Mouse (Mus musculus) intestine, embryonic 15.5 days (tissue): ENCODE data around the gene Csnk1g2. TPM values are rescaled to one million over a fixed set of nuclear protein-coding genes. Genes with fewer than 3 reads are reported as not detected.

Experiments used
- ATAC-seq: fragments of 200-750 bp; cut with Nextera tagmentation; 2 replicates; pipeline ENCODE4 v1.8.0; 2017; ENCODE audit warnings: moderate TSS enrichment, moderate library complexity
- H3K27ac ChIP-seq: fragments of 300-500 bp; sonication (generic); 2 replicates; pipeline ENCODE4 v1.5.1; 2015; ENCODE audit warnings: mild to moderate bottlenecking, inconsistent platforms
- H3K27me3 ChIP-seq: fragments of 300-500 bp; sonication (generic); replicated peaks from 2 replicates; pipeline ENCODE4 v1.6.1; 2015; ENCODE audit warnings: inconsistent platforms
- H3K36me3 ChIP-seq: fragments of 300-500 bp; sonication (generic); 2 replicates; pipeline ENCODE4 v1.6.1; 2015; ENCODE audit warnings: inconsistent platforms
- H3K4me1 ChIP-seq: fragments of 300-500 bp; sonication (generic); replicated peaks from 2 replicates; pipeline ENCODE4 v1.6.1; 2015; ENCODE audit warnings: inconsistent platforms
- H3K4me2 ChIP-seq: fragments of 300-500 bp; sonication (generic); replicated peaks from 2 replicates; pipeline ENCODE4 v1.6.1; 2015; ENCODE audit warnings: mild to moderate bottlenecking, inconsistent platforms
- H3K4me3 ChIP-seq: fragments of 300-500 bp; sonication (generic); replicated peaks from 2 replicates; pipeline ENCODE4 v1.5.1; 2015; ENCODE audit warnings: inconsistent platforms
- H3K9ac ChIP-seq: fragments of 300-500 bp; sonication (generic); 2 replicates; pipeline ENCODE4 v1.6.1; 2015; ENCODE audit warnings: inconsistent platforms
- H3K9me3 ChIP-seq: fragments of 300-500 bp; sonication (generic); 2 replicates; pipeline ENCODE4 v1.6.1; 2016; ENCODE audit warnings: inconsistent platforms
- WGBS: fragments of 180-500 bp; shearing (Covaris S2); methylation state at CpG from one replicate; pipeline ENCODE4 v1.1.7; 2015; 5-methylcytosine and 5-hydroxymethylcytosine counted together
- polyA plus RNA-seq: library from polyadenylated mRNA; unstranded; fragments of >200 nt; fragmentation: Nextera tagmentation; extraction: Ambion mirVana; gene quantifications from 2 replicates; pipeline ENCODE4 v1.2.1, GENCODE M21; 2015

Csnk1g2 gene
- polyA plus RNA-seq = 134 and 152 TPM in 2 replicates

GRCm38 (mm10) chr10:80622661-80623456, at the start of gene Csnk1g2:
TSS of gene Csnk1g2 (plus strand) at chr10:80622838.
- no peaks in the 10 kb centered on the region for H3K36me3 ChIP-seq
- H3K27ac ChIP-seq = peak within 1 kb of the TSS; percentile 96
- peaks cover 43% of the 10 kb centered on the region for H3K4me1 ChIP-seq
- no peaks in the 10 kb centered on the region for H3K9me3 ChIP-seq
- WGBS = under 1% methylated on average over 70 of the region's 85 CpGs
- peak within 1 kb of the TSS; percentile 90 for H3K4me2 ChIP-seq
- no peaks in the 10 kb centered on the region for H3K27me3 ChIP-seq
- H3K9ac ChIP-seq = peak within 1 kb of the TSS; percentile 82
- H3K4me3 ChIP-seq = peak within 1 kb of the TSS; percentile 88
- peak; percentile 84 for ATAC-seq

- whole genome bisulfite sequencing = 49% methylated on average over 9 of the region's 9 CpGs
- no peak overlapping the region for H3K9ac ChIP-seq
Observed at GRCm38 (mm10) chr10:80573944-80574343, 48.7 kb upstream of the Csnk1g2 start.

GRCm38 (mm10) chr10:80574896-80575295, 47.7 kb upstream of the Csnk1g2 start:
- ATAC-seq = no peak
- Histone ChIP-seq H3K4me3 (no peak overlapping the region), H3K4me1 (peaks cover 66% of the 10 kb centered on the region), H3K9ac (peak overlapping the region; percentile 72), H3K27ac (no peak overlapping the region), H3K4me2 (peak overlapping the region; percentile 94; the same call in 1 of the 2 replicates), H3K36me3 (no peaks in the 10 kb centered on the region), H3K9me3 (no peaks in the 10 kb centered on the region), H3K27me3 (no peaks in the 10 kb centered on the region)
- 81% methylated on average over 3 of the region's 3 CpGs for WGBS

More at GRCm38 (mm10) chr10:80573944-80574343, 48.7 kb upstream of the Csnk1g2 start:
- no peaks in the 10 kb centered on the region for H3K9me3 ChIP-seq
- no peak overlapping the region for H3K27ac ChIP-seq
- H3K4me3 ChIP-seq = no peak overlapping the region
- no peaks in the 10 kb centered on the region for H3K36me3 ChIP-seq
- H3K4me2 ChIP-seq = no peak overlapping the region
- H3K27me3 ChIP-seq = no peaks in the 10 kb centered on the region
- ATAC-seq = no peak
- H3K4me1 ChIP-seq = peaks cover 67% of the 10 kb centered on the region

- no peak overlapping the region for H3K27ac ChIP-seq
- ATAC-seq = no peak
- peaks cover 56% of the 10 kb centered on the region for H3K4me1 ChIP-seq
- WGBS = 11% methylated on average over 17 of the region's 17 CpGs
- peak overlapping the region; percentile 94 for H3K4me2 ChIP-seq
- H3K9me3 ChIP-seq = no peaks in the 10 kb centered on the region
- H3K27me3 ChIP-seq = no peaks in the 10 kb centered on the region
- H3K9ac ChIP-seq = peak overlapping the region; percentile 72
- no peaks in the 10 kb centered on the region for H3K36me3 ChIP-seq
- peak overlapping the region; percentile 89 for H3K4me3 ChIP-seq
Observed at GRCm38 (mm10) chr10:80575925-80576324, 46.7 kb upstream of the Csnk1g2 start.

GRCm38 (mm10) chr10:80576351-80577194, 46.1 kb upstream of the Csnk1g2 start:
- H3K9me3 ChIP-seq = no peaks in the 10 kb centered on the region
- H3K27ac ChIP-seq = peak overlapping the region; percentile 93
- H3K27me3 ChIP-seq = no peaks in the 10 kb centered on the region
- peak overlapping the region; percentile 72 for H3K9ac ChIP-seq
- under 1% methylated on average over 88 of the region's 96 CpGs for WGBS
- peaks cover 50% of the 10 kb centered on the region for H3K4me1 ChIP-seq
- no peaks in the 10 kb centered on the region for H3K36me3 ChIP-seq
- peak overlapping the region; percentile 94 for H3K4me2 ChIP-seq
- H3K4me3 ChIP-seq = peak overlapping the region; percentile 89
- ATAC-seq = peak; percentile 11

GRCm38 (mm10) chr10:80577195-80578130, 45.2 kb upstream of the Csnk1g2 start, which contains the start of gene Klf16:
TSS of gene Klf16 (minus strand) at chr10:80577321.
- H3K4me1 ChIP-seq = peaks cover 43% of the 10 kb centered on the region
- H3K27ac ChIP-seq = peak within 1 kb of the TSS; percentile 93
- under 1% methylated on average over 87 of the region's 97 CpGs for WGBS
- H3K4me3 ChIP-seq = peak within 1 kb of the TSS; percentile 89
- H3K27me3 ChIP-seq = no peaks in the 10 kb centered on the region
- no peaks in the 10 kb centered on the region for H3K36me3 ChIP-seq
- H3K9ac ChIP-seq = peak within 1 kb of the TSS; percentile 72
- peak; percentile 89 for ATAC-seq
- H3K9me3 ChIP-seq = no peaks in the 10 kb centered on the region
- peak within 1 kb of the TSS; percentile 94 for H3K4me2 ChIP-seq

GRCm38 (mm10) chr10:80578131-80578750, 44.4 kb upstream of the Csnk1g2 start:
- H3K4me3 ChIP-seq = peak overlapping the region; percentile 89
- H3K27me3 ChIP-seq = no peaks in the 10 kb centered on the region
- peaks cover 2% of the 10 kb centered on the region; the same call in 1 of the 2 replicates for H3K36me3 ChIP-seq
- peaks cover 37% of the 10 kb centered on the region for H3K4me1 ChIP-seq
- under 1% methylated on average over 29 of the region's 29 CpGs for WGBS
- peak overlapping the region; percentile 61 for H3K9ac ChIP-seq
- peak; percentile 60 for ATAC-seq
- H3K27ac ChIP-seq = peak overlapping the region; percentile 93
- H3K4me2 ChIP-seq = peak overlapping the region; percentile 94
- no peaks in the 10 kb centered on the region for H3K9me3 ChIP-seq

- Histone ChIP-seq H3K27me3 (no peaks in the 10 kb centered on the region), H3K4me1 (peaks cover 32% of the 10 kb centered on the region), H3K9ac (peak overlapping the region; percentile 61; the same call in 1 of the 2 replicates), H3K27ac (peak overlapping the region; percentile 93), H3K4me3 (peak overlapping the region; percentile 89; the same call in 1 of the 2 replicates), H3K36me3 (peaks cover 9% of the 10 kb centered on the region; the same call in 1 of the 2 replicates), H3K9me3 (no peaks in the 10 kb centered on the region), H3K4me2 (peak overlapping the region; percentile 94)
- WGBS = 9% methylated on average over 8 of the region's 8 CpGs
- 0 out of 2 replicates have a peak, but pooled peaks have one; percentile 30 for ATAC-seq
Observed at GRCm38 (mm10) chr10:80578911-80579310, 43.7 kb upstream of the Csnk1g2 start.

- 80% methylated on average over 5 of the region's 5 CpGs for WGBS
- H3K27me3 ChIP-seq = no peaks in the 10 kb centered on the region
Observed at GRCm38 (mm10) chr10:80583047-80583446, 39.6 kb upstream of the Csnk1g2 start.

GRCm38 (mm10) chr10:80584045-80584488, 38.6 kb upstream of the Csnk1g2 start:
- Histone ChIP-seq H3K4me2 (0 out of 2 replicates have a peak overlapping the region, but pooled peaks have one; percentile 5), H3K4me1 (peaks cover 36% of the 10 kb centered on the region), H3K36me3 (peaks cover 16% of the 10 kb centered on the region), H3K4me3 (no peak overlapping the region), H3K27me3 (no peaks in the 10 kb centered on the region), H3K9me3 (no peaks in the 10 kb centered on the region), H3K9ac (peak overlapping the region; percentile 24; the same call in 1 of the 2 replicates), H3K27ac (peak overlapping the region; percentile 33; the same call in 1 of the 2 replicates)
- ATAC-seq = 0 out of 2 replicates have a peak, but pooled peaks have one; percentile 11
- 56% methylated on average over 12 of the region's 12 CpGs for WGBS

More at GRCm38 (mm10) chr10:80583047-80583446, 39.6 kb upstream of the Csnk1g2 start:
- ATAC-seq = no peak
- Histone ChIP-seq H3K36me3 (peaks cover 16% of the 10 kb centered on the region), H3K9ac (no peak overlapping the region), H3K4me3 (no peak overlapping the region), H3K4me2 (no peak overlapping the region), H3K4me1 (peaks cover 32% of the 10 kb centered on the region), H3K27ac (no peak overlapping the region), H3K9me3 (no peaks in the 10 kb centered on the region)
